Mouse (Mus musculus): ENCODE results near the gene Pparg. TPM values are rescaled to one million over a fixed set of nuclear protein-coding genes. Genes with fewer than 3 reads are reported as not detected.

The Pparg gene
- polyA plus RNA-seq, 1 experiment, result 11.9 TPM

GRCm38 (mm10) chr6:115524449-115524990 is 163.8 kb downstream of the Pparg start:
- Histone ChIP-seq H3K27ac (ENCODE audit: control insufficient read depth, insufficient read depth, low read depth, low read length, poor library complexity) (no peak overlapping the region), H3K4me1 (ENCODE audit: control insufficient read depth, insufficient read depth, low read length) (peaks cover 13% of the 10 kb centered on the region), H3K4me3 (replicated peaks; ENCODE audit: control insufficient read depth, low read depth, low read length) (no peak overlapping the region)
- WGBS, result 56% methylated on average over 9 of the region's 9 CpGs
- TF ChIP-seq CTCF (IDR thresholded peaks at IDR 0.05; ENCODE audit: control insufficient read depth, insufficient read depth, low read length) (no peak), POLR2A (IDR thresholded peaks at IDR 0.05; ENCODE audit: borderline replicate concordance, control insufficient read depth, low read depth, low read length) (no peak)

DNA sequence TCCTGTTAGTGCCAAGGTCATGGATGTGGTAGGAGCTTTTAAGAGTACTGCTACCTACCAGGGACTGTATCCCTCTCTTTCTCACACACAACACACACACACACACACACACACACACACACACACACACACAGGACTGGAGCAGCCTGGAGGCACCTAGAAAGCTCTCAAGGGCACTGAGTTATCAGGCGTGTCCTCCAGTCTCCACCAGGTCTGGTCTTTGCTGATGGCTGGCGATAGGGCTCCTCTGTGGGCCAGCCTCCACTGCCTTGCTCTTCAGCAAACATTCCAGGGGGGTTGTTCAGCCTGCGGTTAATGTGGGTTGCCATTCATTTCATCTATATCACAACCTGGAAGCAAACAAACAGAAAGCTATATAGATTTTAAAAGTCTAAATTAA is 166.7 kb downstream of the Pparg start:
- H3K4me1 ChIP-seq (ENCODE audit: control insufficient read depth, insufficient read depth, low read length), result peaks cover 3% of the 10 kb centered on the region; the same call in 1 of the 2 replicates
- 53% methylated on average over 3 of the region's 3 CpGs for WGBS
- no peak overlapping the region for H3K4me3 ChIP-seq (replicated peaks; ENCODE audit: control insufficient read depth, low read depth, low read length)
- H3K27ac ChIP-seq (ENCODE audit: control insufficient read depth, insufficient read depth, low read depth, low read length, poor library complexity), result no peak overlapping the region
- TF ChIP-seq POLR2A (IDR thresholded peaks at IDR 0.05; ENCODE audit: borderline replicate concordance, control insufficient read depth, low read depth, low read length) (no peak), CTCF (IDR thresholded peaks at IDR 0.05; ENCODE audit: control insufficient read depth, insufficient read depth, low read length) (no peak)

GRCm38 (mm10) chr6:115528372-115528771 is 167.6 kb downstream of the Pparg start:
- 91% methylated on average over 4 of the region's 4 CpGs for whole genome bisulfite sequencing
- H3K27ac ChIP-seq (ENCODE audit: control insufficient read depth, insufficient read depth, low read depth, low read length, poor library complexity), result no peak overlapping the region
- H3K4me1 ChIP-seq (ENCODE audit: control insufficient read depth, insufficient read depth, low read length), result peaks cover 2% of the 10 kb centered on the region; the same call in 1 of the 2 replicates
- TF ChIP-seq CTCF (IDR thresholded peaks at IDR 0.05; ENCODE audit: control insufficient read depth, insufficient read depth, low read length) (no peak), POLR2A (IDR thresholded peaks at IDR 0.05; ENCODE audit: borderline replicate concordance, control insufficient read depth, low read depth, low read length) (no peak)
- no peak overlapping the region for H3K4me3 ChIP-seq (replicated peaks; ENCODE audit: control insufficient read depth, low read depth, low read length)

- Histone ChIP-seq H3K27ac (ENCODE audit: control insufficient read depth, insufficient read depth, low read depth, low read length, poor library complexity) (no peak overlapping the region), H3K4me1 (ENCODE audit: control insufficient read depth, insufficient read depth, low read length) (no peaks in the 10 kb centered on the region), H3K4me3 (replicated peaks; ENCODE audit: control insufficient read depth, low read depth, low read length) (no peak overlapping the region)
- TF ChIP-seq POLR2A (IDR thresholded peaks at IDR 0.05; ENCODE audit: borderline replicate concordance, control insufficient read depth, low read depth, low read length) (no peak), CTCF (IDR thresholded peaks at IDR 0.05; ENCODE audit: control insufficient read depth, insufficient read depth, low read length) (no peak)
- 79% methylated on average over 7 of the region's 7 CpGs for whole genome bisulfite sequencing
Observed at GRCm38 (mm10) chr6:115534617-115535016, 173.9 kb downstream of the Pparg start.

DNA sequence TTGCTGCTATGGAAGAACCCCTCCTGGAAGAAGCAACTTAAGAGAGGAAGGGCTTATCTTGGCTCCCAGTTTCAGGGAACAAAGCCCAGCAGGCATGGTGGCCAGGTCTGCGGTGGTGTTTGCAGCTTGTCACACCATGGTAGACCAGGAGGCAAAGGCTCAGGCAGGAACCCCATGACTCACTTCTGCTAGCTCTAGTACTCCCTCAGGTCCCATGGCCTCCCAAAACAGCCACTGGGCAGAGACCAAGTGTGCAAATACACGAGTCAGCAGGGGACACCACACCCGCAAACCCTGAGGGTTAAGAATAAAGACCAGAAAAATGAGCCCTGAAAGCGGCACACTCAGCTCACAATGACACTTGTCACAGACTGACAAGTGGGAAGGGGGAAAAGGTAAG is 175.4 kb downstream of the Pparg start:
- WGBS, result 77% methylated on average over 4 of the region's 4 CpGs
- Histone ChIP-seq H3K27ac (ENCODE audit: control insufficient read depth, insufficient read depth, low read depth, low read length, poor library complexity) (no peak overlapping the region), H3K4me1 (ENCODE audit: control insufficient read depth, insufficient read depth, low read length) (no peaks in the 10 kb centered on the region), H3K4me3 (replicated peaks; ENCODE audit: control insufficient read depth, low read depth, low read length) (no peak overlapping the region)
- no peak for TF ChIP-seq CTCF (IDR thresholded peaks at IDR 0.05; ENCODE audit: control insufficient read depth, insufficient read depth, low read length)
- TF ChIP-seq POLR2A (IDR thresholded peaks at IDR 0.05; ENCODE audit: borderline replicate concordance, control insufficient read depth, low read depth, low read length), result no peak

- H3K4me3 ChIP-seq (replicated peaks; ENCODE audit: control insufficient read depth, low read depth, low read length), result no peak overlapping the region
- no peak overlapping the region for H3K27ac ChIP-seq (ENCODE audit: control insufficient read depth, insufficient read depth, low read depth, low read length, poor library complexity)
- 16% methylated on average over 26 of the region's 26 CpGs for WGBS
- TF ChIP-seq POLR2A (IDR thresholded peaks at IDR 0.05; ENCODE audit: borderline replicate concordance, control insufficient read depth, low read depth, low read length), result no peak
- peak; percentile 88 for TF ChIP-seq CTCF (IDR thresholded peaks at IDR 0.05; ENCODE audit: control insufficient read depth, insufficient read depth, low read length)
- no peaks in the 10 kb centered on the region for H3K4me1 ChIP-seq (ENCODE audit: control insufficient read depth, insufficient read depth, low read length)
Observed at GRCm38 (mm10) chr6:115538645-115539429, 178.1 kb downstream of the Pparg start.

Other genes starting within 250 kb of the Pparg start
- gene Syn2, start 226.0 kb upstream of the Pparg start, polyA plus RNA-seq (2011; ENCODE audit: insufficient read depth, insufficient read length, low replicate concordance, missing spikeins), result 1.4 TPM in 1 of 2 replicates, not detected in the other
- not detected in 2 replicates for gene Gm17482, start 133.6 kb upstream of the Pparg start, polyA plus RNA-seq (2011; ENCODE audit: insufficient read depth, insufficient read length, low replicate concordance, missing spikeins)
- gene Timp4, start 108.7 kb upstream of the Pparg start, polyA plus RNA-seq (2011; ENCODE audit: insufficient read depth, insufficient read length, low replicate concordance, missing spikeins), result 0.62 and 1.9 TPM in 2 replicates
- 1.9 and 5.0 TPM in 2 replicates for gene Tsen2, start 183.7 kb downstream of the Pparg start, polyA plus RNA-seq (2011; ENCODE audit: insufficient read depth, insufficient read length, low replicate concordance, missing spikeins)
- gene Mkrn2os, start 231.6 kb downstream of the Pparg start, polyA plus RNA-seq (2011; ENCODE audit: insufficient read depth, insufficient read length, low replicate concordance, missing spikeins), result not detected in 2 replicates
- 1.8 and 12.3 TPM in 2 replicates for gene Mkrn2, start 241.0 kb downstream of the Pparg start, polyA plus RNA-seq (2011; ENCODE audit: insufficient read depth, insufficient read length, low replicate concordance, missing spikeins)

Data from bone marrow, adult 2 months (tissue).